Mouse (Mus musculus): ENCODE data around the gene Sytl1. TPM values are rescaled to one million over a fixed set of nuclear protein-coding genes. Genes with fewer than 3 reads are reported as not detected.

Sytl1 gene
- polyA plus RNA-seq (2012; rRNA removed; ENCODE audit: low replicate concordance) = 8.8 and 16.1 TPM in 2 replicates

DNA sequence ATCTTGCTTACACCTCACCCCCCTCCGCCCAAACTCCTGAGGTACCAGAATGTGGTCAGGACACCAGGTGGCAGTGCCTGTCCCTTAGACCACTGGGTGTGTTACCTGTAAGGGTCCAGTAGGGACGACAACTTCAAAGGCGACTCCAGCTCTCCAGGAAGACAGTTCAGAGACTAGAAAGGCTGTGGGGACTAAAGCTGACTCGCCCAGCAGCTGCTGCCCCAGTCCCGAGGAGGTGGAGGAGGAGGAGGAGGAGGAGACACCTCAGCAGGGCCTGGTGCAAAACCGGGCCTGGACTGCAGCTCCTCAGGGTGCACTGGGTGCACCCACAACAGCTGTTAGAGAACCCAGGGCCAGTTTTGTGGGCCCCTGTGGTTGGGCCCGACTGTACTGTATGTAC is at the start of gene Sytl1:
Gene Sytl1, minus strand, starts transcription at position 232 of the 400 bp plus-strand sequence.

DNA sequence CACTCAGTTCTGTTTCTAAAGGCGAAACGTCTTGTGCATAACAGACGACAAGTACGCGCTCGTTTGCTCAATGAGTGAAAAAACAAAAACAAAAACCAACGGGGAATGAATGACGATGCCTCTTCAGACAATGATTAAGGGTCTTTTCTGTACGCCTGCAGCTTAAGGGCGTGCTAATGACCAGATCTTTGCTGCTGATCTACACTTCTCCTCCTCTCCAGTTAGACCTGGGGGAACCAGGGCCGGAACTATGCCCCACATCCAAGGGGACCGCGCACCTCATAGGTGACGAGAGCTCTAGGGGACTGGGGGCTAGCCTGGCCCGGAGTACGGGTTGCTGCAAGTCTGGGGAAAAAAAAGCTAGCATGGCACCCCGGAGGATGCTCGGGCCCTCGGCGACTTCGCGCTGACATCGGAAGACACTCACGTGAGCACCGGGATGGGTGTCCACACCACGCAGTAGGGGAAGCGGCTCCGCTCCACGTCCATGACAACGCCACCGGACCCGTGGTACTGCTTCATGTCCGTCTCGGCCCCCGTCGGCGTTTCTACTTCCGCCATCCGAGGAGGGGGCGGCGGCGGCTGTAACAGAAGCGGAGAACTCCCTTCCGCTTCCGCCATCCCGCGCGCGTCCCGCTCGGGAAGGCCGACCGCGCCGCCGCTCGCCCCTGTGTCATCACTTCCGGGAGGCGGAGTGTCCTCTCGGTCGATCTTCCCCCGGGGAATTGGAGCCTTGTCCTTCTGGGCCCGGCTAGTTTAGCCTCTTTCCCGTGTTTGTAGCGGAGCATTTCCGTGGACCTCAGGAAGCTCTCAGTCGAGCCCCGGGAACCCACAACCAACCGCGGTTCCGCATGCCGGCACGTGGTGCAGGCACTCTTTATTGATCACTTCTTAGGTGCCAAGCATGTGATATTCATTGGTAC is 14.5 kb upstream of the Sytl1 start, which contains the start of gene Tmem222:
Gene Tmem222, minus strand, starts transcription at position 689 of the 923 bp plus-strand sequence.

DNA sequence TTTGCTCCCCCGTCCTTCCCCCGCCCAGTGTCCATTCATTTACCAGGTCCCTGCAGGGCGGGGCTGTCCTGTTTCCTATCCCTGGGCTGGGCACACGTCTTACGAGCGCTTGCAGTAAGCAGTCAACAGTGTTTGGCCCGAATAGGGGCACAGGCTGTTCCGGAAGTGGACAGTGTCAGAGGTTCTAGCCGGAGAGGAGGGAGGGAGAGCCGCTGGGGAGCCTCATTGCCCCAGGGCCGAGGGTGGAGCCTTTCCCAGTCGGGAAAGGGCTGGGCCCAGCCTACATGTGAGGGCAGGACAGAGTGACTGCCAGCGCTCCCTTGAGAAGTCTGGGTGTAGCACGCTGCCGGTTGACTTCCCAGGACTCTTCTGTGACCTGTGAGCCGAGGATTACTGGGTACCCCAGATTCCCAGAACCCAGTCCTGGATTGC is 22.4 kb downstream of the Sytl1 start, which contains the start of gene Map3k6:
Gene Map3k6, plus strand, starts transcription at position 329 of the 432 bp plus-strand sequence.

DNA sequence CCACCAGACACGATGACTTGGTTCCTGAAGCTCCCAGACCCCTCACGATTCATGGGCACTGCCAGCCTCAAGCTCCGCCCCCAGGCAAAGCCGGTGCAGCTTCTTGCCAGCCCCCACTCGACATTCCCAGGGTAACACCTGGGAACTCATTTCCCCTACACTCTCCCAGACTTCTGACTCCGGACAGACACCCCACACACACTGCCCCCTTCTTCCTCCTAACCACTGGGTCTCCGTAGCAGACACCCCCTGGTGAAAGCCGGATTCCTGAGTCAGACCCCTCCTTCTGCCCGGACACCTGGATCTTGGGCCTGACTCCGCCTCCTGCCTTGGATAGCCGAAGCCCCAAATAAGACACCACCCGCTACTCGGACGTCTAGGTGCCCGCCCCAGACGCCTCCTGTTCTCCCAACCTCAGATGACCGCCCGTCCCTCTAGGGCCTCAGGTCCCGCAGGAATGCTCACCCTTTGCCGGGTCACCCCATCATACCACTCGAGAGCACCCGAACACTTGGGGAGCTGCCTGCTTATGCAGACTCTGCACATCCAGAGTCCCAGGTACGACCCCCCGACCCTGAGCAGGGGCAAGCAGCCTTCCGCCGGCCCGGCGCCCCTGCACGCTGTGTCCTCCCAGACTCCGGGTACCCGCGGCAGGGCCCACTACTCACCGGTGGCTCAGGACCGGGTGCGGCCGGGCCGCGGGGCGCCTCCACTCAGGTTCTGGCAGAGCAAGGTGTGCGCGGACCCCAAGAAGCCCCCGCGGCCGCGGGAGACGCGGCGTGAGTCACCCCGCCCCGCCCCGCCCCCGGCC is 51.0 kb downstream of the Sytl1 start, which contains the start of the genes Cd164l2 and Gpr3:
Gene Cd164l2, plus strand, starts transcription at position 381 of the 811 bp plus-strand sequence.
Gene Gpr3, minus strand, starts transcription at position 786 of the 811 bp plus-strand sequence.

Other genes with a start within 250 kb of the Sytl1 start
- 38.1 and 50.0 TPM in 2 replicates for gene Wasf2, start 132.6 kb downstream of the Sytl1 start, polyA plus RNA-seq (2012; rRNA removed; ENCODE audit: low replicate concordance)
- 0.62 and 2.0 TPM in 2 replicates for gene Cd164l2, start 51.0 kb downstream of the Sytl1 start, polyA plus RNA-seq (2012; rRNA removed; ENCODE audit: low replicate concordance)
- 0.06 and 0.16 TPM in 2 replicates for gene Gpr3, start 50.6 kb downstream of the Sytl1 start, polyA plus RNA-seq (2012; rRNA removed; ENCODE audit: low replicate concordance)
- gene Map3k6, start 22.3 kb downstream of the Sytl1 start, polyA plus RNA-seq (2012; rRNA removed; ENCODE audit: low replicate concordance) = 4.2 and 12.0 TPM in 2 replicates
- gene Tmem222, start 14.7 kb upstream of the Sytl1 start, polyA plus RNA-seq (2012; rRNA removed; ENCODE audit: low replicate concordance) = 45.8 and 48.9 TPM in 2 replicates
- 80.5 and 151 TPM in 2 replicates for gene Wdtc1, start 90.4 kb upstream of the Sytl1 start, polyA plus RNA-seq (2012; rRNA removed; ENCODE audit: low replicate concordance)
- gene Slc9a1, start 106.6 kb upstream of the Sytl1 start, polyA plus RNA-seq (2012; rRNA removed; ENCODE audit: low replicate concordance) = 45.1 and 60.2 TPM in 2 replicates
- gene Tent5b, start 217.0 kb upstream of the Sytl1 start, polyA plus RNA-seq (2012; rRNA removed; ENCODE audit: low replicate concordance) = 2.8 and 3.9 TPM in 2 replicates
- 8.0 and 11.4 TPM in 2 replicates for gene Trnp1, start 235.4 kb upstream of the Sytl1 start, polyA plus RNA-seq (2012; rRNA removed; ENCODE audit: low replicate concordance)

Measured in duodenum, adult 2 months (tissue).